Mouse (Mus musculus) cerebellum, adult 9-10 months (tissue): ENCODE results near the gene Lif.

Source experiments
- DNase-seq: peaks from one replicate; pipeline ENCODE4 v3.0.0; 2022

Lif gene

DNA sequence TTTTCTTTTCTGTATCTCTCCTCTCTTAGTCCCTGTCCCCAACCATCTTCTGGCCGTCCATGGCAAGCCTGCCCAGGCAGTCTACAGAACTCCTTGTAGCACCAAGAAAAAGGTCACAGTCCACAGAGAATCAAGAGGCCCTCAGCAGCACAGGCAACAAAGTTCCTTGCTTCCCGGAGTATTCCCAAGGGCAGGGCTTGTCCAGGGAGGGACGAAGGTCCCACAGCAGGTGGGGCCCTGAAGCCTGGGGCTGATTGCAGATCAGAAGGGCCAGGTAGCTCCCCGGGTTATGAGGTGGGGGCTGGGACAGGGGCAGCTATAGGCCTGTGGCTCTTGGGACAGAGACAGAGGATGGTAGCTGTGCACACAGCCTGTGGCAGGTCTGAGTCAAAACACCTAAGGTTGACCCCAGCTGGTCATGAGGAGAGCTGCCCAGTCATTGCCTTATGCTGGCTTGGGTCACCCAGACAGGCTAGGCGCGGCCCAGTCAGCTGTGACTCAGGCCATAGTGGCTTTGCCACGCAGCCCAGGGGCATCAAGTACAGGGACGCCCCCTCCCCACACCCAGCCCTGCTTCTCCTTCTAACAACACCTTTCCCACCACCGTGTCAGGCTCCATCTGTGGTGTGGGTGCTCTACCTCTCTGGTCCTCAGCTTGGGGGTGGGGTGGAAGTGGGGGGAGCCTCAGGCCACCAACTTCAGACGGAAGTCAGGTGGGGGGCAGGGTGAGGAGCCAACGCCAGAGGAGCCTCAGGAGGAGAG lies at the start of gene Lif:
TSS of gene Lif (plus strand) at position 712 of the 762 bp plus-strand sequence.
- no peak for DNase-seq

DNA sequence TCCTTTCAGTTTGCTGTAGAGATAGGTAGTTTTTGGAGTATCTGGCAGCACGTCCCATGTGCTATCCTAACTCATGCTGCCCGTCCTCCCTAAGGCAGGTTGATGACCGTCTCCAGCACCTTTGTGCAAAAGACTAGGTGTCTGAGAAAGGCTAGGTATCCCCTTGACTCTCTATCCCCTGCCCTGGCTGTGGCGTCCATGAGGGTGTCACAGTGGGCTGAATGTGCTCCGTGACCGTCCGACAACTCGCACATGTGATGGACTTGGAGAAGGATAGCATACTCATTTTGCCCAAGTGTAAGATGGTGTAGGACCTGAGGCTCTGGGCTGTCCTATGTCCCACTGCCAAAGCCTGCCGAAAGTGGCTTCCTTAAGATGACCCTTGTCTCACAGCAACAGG lies 49.7 kb upstream of the Lif start:
- DNase-seq = no peak

DNA sequence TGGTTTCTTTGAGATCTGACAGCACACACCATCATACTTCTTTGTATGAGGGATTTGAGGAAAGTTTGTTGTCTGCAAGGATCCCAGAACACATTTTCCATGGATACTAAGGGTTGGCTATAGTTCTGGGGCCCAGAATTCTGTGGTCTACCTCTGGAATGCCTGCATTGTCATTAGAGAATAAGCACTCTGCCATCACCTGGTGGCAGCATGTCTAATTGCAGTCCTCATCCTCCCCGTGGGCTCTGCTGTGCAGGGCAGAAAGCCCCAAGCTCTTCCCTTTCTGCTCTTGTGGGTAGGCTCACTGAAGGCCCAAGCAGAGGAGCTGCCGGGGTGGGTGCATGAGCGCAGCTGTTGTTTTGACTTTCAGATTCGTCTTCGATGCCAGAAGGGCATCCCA lies 47.8 kb upstream of the Lif start:
- no peak for DNase-seq

DNA sequence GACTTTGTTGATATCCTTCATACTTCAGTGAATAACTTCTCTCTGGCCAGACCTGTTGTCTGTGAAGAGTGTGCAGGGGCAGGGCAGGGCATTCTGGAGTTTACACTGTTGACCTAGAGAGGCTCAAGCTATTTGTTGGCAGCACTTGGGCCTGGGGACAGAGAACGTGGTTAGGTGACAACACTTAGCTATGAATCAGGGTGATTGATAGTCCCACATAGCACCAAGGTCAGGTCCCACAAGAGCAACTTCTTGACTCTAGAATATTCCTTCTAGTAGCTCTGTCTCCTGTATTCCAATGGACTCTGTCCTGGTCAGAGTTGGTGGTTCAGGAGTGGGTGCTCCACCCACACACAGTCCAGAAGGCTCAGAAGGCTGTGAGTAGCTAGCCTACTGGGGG lies 46.6 kb upstream of the Lif start:
- no peak for DNase-seq

DNA sequence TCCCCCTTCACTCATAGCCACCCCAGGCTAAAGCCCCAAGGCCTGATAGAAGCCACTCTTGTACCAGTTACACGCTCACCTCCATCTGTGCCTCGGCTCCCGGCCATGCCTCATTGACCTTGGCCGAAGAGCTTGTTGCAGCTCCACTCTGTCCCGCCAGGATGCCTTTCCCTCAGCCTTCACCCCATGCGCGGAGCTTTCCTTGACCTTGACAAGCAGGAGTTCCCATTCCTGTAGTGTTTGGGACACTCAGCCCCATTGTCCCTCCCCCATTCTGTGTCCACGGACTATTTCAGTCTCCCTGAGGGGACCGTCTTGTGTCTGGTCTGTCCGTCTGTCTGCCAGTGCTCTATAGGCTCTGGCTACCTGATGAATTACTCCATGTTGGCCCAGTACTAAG lies 44.2 kb upstream of the Lif start:
- DNase-seq = no peak

DNA sequence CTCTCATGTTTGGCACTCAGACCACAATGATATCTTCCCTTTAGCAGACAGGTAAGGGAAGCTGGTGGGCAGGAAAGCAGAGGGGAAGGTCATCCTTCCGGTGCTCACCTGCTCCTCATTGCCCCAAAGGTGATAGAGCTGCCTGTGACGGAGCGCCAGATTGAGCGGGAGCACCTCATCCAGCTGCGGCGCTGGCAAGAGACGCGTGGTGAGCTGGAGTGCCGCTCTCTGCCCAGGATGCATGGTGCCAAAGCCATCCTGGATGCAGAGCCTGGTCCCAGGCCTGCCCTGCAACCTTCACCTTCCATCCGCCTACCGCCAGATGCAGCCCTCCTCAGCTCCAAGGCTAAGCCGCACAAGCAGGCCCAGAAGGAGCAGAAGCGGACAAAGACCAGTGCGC lies 42.8 kb upstream of the Lif start:
- DNase-seq = no peak

DNA sequence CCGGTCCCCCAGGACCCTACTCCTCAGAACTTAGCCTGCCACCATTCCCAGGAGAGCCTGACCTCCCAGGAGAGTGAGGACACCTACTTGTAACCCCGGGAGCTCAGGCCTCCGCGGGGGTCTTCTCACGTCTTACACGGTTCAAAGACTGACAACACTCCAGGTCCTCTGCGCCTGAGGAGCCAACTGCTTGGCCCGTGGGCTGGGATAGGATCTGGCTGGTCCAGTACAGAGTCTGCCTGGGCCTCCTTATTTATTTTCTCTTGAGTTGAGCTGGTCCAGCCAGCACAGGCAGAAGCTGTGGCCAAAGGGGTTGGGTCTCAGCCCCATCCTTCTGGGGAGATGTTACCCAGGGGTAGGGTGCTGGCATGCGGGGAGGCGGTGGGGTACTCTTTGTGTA lies 42.3 kb upstream of the Lif start:
- DNase-seq = no peak

DNA sequence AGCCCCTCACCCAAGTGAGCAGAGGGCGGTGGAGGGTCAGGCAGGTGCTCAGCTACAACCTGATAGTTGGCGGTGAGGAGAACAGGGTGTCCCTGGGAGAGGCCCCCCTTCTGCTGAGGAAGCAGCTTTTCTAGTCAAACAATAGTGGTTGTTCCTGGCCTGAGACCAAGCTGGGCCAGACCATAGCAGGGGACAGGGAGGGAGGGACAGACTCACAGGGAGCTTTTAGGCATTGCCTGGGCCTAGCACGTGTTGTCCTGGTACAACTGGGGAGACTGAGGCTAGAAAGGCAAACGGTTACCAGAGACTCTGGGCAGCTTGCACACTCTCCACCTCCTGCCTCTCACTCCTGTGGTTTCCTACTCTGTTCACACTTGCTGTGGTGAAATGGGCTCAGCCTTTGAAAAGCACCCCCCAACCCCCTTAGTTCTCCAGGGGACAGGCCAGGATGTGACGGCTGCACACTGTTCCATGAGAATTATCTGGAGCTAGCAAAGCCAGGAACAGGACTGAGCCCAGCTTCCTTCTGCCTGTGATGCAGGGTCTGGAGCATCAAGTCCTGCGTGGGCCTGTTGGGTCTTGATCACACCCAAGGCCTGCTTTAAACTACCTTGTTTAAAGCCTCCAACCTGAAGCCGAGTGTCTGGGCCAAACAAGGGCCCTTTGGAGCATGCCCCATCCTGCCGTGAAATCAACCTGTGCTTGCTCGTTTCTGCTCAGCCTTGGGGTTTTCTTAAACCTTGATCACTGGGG lies 40.9 kb upstream of the Lif start:
- no peak for DNase-seq

DNA sequence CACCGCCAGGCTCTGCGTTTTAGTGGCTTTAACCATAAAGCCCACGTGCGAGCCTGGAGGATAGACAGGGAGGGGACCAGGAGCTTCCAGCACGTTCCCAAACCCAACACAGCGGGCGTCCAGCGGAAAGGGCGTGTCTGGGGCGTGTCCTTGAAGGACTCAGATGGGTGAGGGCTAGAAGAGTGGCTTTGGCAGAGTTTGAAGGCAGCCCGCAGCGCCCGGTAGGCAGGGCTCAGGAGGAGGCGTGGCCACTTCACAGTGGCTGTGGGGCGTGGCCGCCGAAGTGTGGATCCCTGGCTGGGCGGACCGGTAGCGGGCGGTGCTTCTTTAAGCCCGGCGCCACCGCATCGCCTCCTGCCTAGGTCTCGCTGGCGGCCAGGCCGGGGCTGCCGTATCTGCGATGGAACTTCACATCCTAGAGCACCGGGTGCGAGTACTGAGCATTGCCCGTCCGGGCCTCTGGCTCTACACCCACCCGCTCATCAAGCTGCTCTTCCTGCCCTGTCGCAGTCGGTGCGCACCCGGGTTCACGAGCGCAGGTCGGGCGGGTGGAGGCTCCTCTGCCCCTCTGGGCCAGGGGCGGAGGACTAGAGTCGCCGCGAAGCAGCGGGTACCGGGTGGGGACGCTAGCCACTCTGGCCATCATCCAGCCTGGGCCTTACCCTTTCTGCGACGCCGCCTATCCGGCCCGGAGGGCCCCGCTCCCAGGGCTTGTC lies 39.3 kb upstream of the Lif start, which contains the start of gene Castor1:
TSS of gene Castor1 (plus strand) at position 312 of the 716 bp plus-strand sequence.
- peak; percentile 44 for DNase-seq

DNA sequence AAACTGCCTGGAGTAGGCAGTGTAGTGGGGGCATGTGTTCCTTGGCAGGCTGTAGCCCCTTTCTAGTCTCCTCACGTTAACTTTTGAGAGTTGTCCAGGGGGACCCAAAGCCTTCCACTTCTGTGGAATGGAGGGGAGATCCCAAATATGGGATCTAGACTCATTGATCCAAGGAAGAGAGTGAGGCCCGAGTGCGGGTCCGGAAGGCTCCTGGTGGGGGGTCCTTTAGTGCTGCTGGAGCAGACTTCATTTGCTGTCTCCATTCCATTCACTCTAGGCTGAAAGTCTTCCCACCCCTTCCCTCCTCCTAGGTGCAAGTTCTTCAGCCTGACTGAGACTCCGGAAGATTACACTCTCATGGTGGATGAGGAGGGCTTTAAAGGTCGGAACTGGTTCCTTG lies 38.7 kb upstream of the Lif start:
- DNase-seq = no peak

DNA sequence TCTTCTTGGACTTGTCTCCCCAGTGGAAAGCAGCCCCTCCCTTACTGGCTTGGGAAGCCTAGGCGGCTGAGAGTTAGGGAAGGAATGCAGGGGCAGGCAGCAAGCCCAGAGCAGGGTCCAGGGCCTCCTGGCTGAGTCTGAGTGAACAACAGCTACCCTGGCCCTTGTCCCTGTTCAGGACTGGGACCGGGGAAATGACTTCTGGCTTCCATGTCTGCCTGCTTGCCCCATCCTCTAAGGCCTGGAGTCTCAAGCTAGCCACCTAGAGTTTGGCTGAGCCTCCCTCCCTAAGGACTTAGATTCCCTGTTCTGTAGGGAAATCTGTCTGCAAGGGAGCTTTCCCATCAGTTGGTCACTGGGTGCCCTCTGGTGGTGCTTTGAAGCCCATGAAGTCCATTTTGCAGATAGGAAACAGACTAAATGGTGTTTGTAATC lies 38.0 kb upstream of the Lif start:
- peak; percentile 76 for DNase-seq

DNA sequence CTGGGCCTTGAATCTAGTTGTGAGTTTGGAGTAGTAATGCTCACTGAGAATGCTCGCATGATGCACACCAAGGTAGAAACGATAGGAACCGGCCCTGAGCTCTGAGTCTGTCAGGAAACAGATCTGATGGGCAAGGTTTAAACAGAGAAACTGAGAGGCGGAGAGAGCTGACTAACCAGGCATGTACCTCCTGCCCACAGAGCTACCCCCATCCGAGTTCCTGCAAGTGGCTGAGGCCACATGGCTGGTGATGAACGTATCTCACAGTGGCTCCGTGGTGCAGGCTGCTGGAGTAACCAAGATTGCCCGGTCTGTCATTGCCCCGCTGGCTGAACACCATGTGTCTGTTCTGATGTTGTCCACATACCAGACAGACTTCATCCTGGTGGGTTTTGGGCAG lies 37.4 kb upstream of the Lif start:
- DNase-seq = no peak

DNA sequence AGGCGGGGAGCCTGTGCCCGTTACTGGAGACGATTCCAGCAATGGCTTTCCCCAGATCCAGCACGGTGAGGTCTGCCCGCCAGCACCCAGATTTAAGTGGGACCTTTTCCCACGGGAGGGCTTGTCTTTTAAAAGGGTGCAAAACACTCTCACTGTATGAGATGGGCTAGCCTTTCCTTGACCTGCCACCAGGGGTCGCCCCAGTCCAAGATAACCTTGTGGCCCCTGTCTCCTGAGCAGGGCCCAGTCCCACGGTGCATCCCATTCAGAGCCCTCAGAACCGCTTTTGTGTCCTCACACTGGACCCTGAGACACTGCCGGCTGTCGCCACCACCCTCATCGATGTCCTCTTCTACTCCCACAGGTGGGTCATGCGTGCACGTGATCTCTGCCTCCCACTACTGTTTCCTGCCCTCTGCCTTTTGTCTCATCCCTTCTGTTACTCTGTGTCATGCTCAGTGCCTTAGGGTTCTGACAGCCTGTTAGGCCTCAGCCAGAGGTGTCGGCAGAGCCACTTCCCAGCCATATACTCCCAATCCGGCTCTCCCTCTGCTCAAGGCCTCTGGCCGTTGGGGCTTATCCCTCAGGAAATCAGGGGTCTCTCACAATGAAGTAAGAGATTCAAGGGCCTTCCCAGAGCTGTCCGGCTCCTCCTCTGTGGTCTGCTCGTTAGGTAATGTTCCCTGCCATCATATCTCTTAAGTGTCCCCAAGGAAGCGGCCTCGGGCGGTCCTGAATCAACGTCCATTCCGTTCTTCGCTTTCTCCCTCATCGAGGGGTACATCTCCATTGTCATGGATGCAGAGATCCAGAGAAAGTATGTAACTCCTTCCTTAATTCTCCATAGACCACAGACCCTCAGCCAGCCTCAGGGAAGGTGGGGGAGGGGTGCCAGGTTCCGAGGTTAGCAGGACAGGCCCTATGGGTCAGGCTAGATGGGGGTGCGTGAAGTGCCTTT lies 36.6 kb upstream of the Lif start:
- peak; percentile 84 for DNase-seq

DNA sequence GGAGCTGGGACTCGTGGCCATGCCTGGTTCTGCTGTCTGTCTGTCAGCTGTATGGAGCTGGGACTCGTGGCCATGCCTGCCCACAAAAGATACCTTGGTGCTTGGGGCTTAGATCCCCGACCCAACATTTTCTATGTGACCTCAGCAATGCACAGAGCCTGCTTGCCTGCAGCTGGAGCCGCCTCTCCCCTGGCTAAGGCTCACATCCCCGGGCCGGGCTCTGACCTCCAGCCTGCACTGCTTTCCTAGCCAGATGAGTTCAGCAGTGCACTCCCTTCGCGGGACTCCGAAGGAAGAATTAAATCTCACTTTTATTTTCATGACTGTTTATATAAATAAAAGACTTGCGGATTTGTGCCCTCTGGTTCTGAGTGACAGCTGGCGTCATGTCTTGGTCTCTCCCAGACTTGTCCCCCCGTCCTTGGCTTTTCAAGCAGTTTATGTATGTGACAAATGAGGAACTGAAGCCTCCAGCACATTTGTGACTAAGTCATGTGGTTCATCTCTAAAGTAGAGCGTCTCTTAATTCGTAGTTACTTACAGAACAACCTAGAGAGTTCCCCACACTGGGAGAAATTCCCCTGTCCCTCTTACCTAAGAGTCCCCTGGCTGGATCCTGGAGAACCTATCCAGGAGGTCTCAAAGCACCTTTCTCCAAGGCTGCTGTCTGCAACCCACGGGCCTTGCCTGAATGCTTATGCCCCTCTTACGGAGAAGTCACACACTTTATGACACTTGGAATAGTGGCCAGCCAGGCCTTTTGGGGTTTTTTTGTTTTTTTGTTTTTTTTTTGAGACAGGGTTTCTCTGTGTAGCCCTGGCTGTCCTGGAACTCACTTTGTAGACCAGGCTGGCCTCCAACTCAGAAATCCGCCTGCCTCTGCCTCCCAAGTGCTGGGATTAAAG lies 35.1 kb upstream of the Lif start:
- no peak for DNase-seq

DNA sequence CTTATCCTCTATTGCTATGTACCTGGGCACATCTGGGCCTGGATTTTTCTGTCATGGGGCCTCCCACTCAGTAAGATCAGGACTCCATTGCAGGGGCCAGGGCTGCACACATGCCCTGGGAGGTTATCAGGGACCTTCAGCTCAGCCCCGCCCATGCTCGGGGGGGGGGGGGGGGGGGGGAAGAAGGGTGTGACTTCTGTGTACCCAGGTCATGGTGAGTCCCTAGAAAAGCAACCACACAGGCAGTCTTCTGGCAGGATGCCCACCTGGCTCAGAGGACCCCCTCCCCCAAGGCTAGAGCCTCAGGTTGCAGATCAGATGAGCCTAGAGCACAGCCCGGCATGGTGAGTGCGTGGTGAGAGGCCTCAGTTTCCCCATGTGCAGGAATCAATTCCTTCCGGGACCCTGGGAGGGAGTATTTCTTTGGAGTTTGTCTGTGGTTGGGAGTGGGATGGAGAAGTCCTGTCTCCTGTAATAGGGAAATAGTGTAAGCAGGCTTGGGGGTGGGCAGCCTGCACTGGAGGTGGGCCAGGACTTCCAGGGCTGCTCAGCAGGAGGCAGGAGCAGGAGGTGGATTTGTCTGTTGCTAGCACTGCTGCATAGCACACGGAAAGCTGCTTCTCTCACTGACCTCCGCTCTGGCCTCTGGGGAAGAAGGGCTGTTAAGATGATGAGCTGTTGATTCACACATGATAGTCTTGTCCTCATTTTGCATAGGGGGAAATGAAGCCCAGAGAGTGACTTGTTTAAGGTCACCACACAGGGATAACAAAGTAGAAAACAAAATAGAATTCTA lies 33.8 kb upstream of the Lif start:
- DNase-seq = no peak

DNA sequence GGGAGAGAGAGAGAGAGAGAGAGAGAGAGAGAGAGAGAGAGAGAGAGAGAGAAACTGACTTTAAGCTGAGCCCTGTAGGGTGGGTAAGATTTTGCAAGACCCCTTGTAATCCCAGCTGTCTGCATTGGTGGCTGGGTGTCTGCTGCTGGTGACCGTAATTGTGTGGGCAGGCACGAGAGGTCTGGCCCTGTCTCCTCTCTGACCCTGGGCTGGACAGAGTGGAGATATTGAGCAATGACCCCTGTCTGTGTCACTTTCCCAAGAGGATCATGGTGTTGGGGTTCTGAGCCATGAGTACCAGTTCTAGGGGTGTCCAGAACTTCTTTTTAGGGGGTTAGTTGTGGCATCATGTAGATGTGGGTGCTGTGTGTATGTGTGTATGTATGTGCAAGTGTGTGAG lies 33.1 kb upstream of the Lif start:
- no peak for DNase-seq

DNA sequence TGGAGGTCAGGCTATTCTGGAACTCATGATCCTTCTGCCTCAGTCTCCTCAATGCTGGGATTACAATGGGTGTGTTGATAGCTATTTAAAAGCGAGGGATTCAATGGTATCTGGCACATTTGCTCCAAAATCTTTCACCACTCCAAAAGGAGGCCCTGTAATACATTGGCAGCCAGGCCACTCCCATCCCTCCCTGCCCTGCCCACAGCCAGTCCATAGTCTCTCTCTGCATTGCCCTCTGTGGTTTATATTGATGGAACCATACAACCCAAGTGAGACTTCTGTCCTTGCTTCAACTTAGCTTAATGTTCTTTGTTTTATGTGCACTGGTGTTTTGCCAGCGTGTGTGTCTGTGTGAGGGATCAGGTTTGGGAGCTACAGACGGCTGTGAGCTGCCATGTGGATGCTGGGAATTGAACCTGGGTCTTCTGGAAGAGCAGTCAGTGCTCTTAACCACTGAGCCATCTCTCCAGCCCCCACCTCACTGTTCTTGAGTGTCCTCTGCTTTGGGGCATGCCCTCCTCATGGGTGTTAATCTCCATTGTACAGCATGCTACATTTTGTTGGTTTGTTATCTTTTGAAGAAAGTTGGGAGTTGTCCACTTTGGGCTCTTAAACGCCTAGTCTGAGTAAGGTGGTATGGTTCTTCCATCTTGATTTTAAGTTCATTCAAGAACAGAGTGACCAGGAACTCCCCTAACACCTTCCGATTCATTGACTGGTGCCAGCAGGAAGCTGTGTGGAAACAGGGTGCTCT lies 30.6 kb upstream of the Lif start:
- DNase-seq = no peak

DNA sequence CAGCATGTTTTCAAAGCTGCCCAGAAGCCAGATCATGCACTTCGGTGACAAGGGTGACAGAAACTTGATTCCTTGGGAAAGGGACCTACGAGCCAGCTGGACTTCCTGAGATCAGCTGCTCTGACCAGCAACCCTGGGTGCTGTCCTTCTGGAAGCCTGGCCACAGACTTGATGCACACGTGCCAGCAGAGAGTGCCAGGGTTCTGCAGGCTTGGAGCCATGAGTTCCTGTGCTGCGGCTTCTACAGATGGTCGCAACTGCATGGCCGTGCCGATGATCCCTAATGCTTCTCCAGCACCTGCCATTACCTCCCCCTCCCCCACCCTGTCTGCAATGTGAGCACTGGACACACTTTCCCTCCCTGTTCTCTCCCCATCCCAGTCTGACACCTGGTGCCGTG lies 28.9 kb upstream of the Lif start:
- DNase-seq = peak; percentile 91

DNA sequence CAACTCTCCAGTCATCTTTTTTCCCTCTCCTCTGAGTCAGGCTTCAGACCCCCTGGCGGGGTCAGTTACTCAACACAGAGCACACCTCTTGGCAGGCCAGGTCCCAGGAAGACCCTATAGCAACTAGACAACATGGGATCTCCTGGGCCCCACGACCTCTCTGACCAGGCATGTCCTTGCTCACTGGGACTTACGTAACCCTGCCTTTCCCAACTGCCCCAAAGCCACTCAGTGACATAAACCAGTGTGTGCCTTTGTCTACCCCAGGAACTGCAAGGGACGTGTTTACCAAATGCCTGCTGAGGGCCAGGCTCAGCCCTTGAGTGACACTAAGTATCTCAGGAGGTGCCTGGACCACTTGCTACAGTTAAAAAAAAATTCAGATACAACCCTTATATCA lies 27.5 kb upstream of the Lif start:
- no peak for DNase-seq

DNA sequence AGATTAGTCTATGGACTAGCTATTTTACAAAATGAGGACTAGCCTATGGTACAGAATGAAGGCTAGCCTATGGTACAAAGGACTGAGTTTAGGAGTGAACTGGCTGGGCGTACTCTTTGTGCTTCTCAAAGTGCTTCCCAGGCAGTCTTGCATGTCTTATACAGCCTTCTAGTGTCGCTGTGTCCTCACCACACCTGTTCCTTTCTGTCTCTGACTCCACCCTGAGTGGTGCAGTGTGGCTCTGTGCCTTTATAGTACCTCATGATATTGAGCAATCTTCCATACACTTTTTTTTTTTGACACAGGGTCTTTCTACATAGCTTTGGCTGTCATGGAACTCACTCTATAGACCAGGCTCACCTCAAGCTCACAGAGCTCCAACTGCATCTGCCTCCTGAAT lies 25.9 kb upstream of the Lif start:
- no peak for DNase-seq
